Mouse (Mus musculus) heart, embryonic 14.5 days (tissue): ENCODE data around the gene Rnaseh2c. TPM values are rescaled to one million over a fixed set of nuclear protein-coding genes. Genes with fewer than 3 reads are reported as not detected.
A peak's percentile ranks its signal among the peaks of the same experiment; 100 is the strongest.

Source experiments
- ATAC-seq: fragments of 200-750 bp; cut with Nextera tagmentation; 2 replicates; pipeline ENCODE4 v1.8.0; 2017; ENCODE audit warnings: low read depth, moderate TSS enrichment; ENCODE audit not compliant: insufficient number of reproducible peaks, insufficient read depth, low FRiP score
- H3K27ac ChIP-seq, 2 experiments: fragments of 200-500 bp in 1 of 2; fragments of 300-500 bp in 1 of 2; sonication (generic) in 1 of 2; replicated peaks in 1 of 2; 2 replicates each; pipeline ENCODE4 v1.5.1; 2012 to 2014; ENCODE audit warnings: low read depth in 2 of 2, low read length in 2 of 2, control low read depth in 1 of 2, mild to moderate bottlenecking in 1 of 2, mixed read lengths in 1 of 2; ENCODE audit not compliant: control insufficient read depth in 1 of 2, insufficient read depth in 1 of 2
- H3K27me3 ChIP-seq: fragments of 300-500 bp; sonication (generic); 2 replicates; pipeline ENCODE4 v1.6.1; 2014; ENCODE audit warnings: mild to moderate bottlenecking, low read length, control low read depth; ENCODE audit not compliant: control insufficient read depth, insufficient read depth
- H3K36me3 ChIP-seq: fragments of 300-500 bp; sonication (generic); 2 replicates; pipeline ENCODE4 v1.6.1; 2014; ENCODE audit warnings: mild to moderate bottlenecking, control low read depth, low read length, mixed read lengths; ENCODE audit not compliant: control insufficient read depth, insufficient read depth
- H3K4me1 ChIP-seq, 2 experiments: fragments of 200-500 bp in 1 of 2; fragments of 300-500 bp in 1 of 2; sonication (generic) in 1 of 2; 2 replicates each; pipeline ENCODE4 v1.6.1; 2012 to 2014; ENCODE audit warnings: low read length in 2 of 2, control low read depth in 1 of 2, mixed read lengths in 1 of 2; ENCODE audit not compliant: control insufficient read depth in 2 of 2, insufficient read depth in 2 of 2
- H3K4me2 ChIP-seq: fragments of 300-500 bp; sonication (generic); 2 replicates; pipeline ENCODE4 v1.6.1; 2014; ENCODE audit warnings: mild to moderate bottlenecking, low read length
- H3K4me3 ChIP-seq, 2 experiments: fragments of 200-500 bp in 1 of 2; fragments of 300-500 bp in 1 of 2; sonication (generic) in 1 of 2; 2 replicates each; pipeline ENCODE4 v1.5.1; 2012 to 2014; ENCODE audit warnings: low read length in 2 of 2, mild to moderate bottlenecking in 2 of 2, control low read depth in 1 of 2, low read depth in 1 of 2, moderate library complexity in 1 of 2; ENCODE audit not compliant: control insufficient read depth in 1 of 2, insufficient read depth in 1 of 2
- H3K9ac ChIP-seq: fragments of 300-500 bp; sonication (generic); 2 replicates; pipeline ENCODE4 v1.6.1; 2014; ENCODE audit warnings: mild to moderate bottlenecking, low read length
- H3K9me3 ChIP-seq: fragments of 300-500 bp; sonication (generic); 2 replicates; pipeline ENCODE4 v1.6.1; 2016; ENCODE audit warnings: low read length, control low read depth; ENCODE audit not compliant: control insufficient read depth
- WGBS: fragments of 180-500 bp; shearing (Covaris S2); extraction: QIAGEN DNeasy Blood & Tissue Kit; methylation state at CpG from one replicate; pipeline ENCODE4 v1.1.7; 2014; 5-methylcytosine and 5-hydroxymethylcytosine counted together
- polyA plus RNA-seq: library from polyadenylated mRNA; unstranded; fragments of >200 nt; fragmentation: Nextera tagmentation; extraction: Ambion mirVana; gene quantifications from 2 replicates; pipeline ENCODE4 v1.2.1, GENCODE M21; 2014

The Rnaseh2c gene
- polyA plus RNA-seq, 1 experiment from 2014 or later, result 78.5 TPM

- H3K27me3 ChIP-seq, result peaks cover 17% of the 10 kb centered on the region
- 34% methylated on average over 43 of the region's 43 CpGs for WGBS
- peaks cover 89% of the 10 kb centered on the region for H3K36me3 ChIP-seq
- no peak for ATAC-seq
- H3K4me1 ChIP-seq, result peaks cover 6 to 11% of the 10 kb centered on the region in 2 experiments; a peak in 3 of 4 replicates
- no peak overlapping the region for H3K27ac ChIP-seq
- peak overlapping the region; percentile 76 for H3K4me2 ChIP-seq
- peak overlapping the region; percentile 62; the same call in 1 of the 2 replicates for H3K9ac ChIP-seq
- no peaks in the 10 kb centered on the region for H3K9me3 ChIP-seq
- H3K4me3 ChIP-seq, result peak overlapping the region; percentile 19 to 40
Observed at GRCm38 (mm10) chr19:5654720-5655298, 53.1 kb downstream of the Rnaseh2c start.

Other genes with a start within 250 kb of the Rnaseh2c start
- 37.4 and 42.1 TPM in 2 replicates for gene Eif1ad, start 235.1 kb upstream of the Rnaseh2c start, polyA plus RNA-seq
- gene Banf1, start 234.7 kb upstream of the Rnaseh2c start, polyA plus RNA-seq, result 453 and 486 TPM in 2 replicates
- 39.5 and 39.6 TPM in 2 replicates for gene Sart1, start 213.2 kb upstream of the Rnaseh2c start, polyA plus RNA-seq
- gene Tsga10ip, start 199.3 kb upstream of the Rnaseh2c start, polyA plus RNA-seq, result 1.6 and 3.0 TPM in 2 replicates
- 154 and 178 TPM in 2 replicates for gene Drap1, start 176.9 kb upstream of the Rnaseh2c start, polyA plus RNA-seq
- gene AI837181, start 176.7 kb upstream of the Rnaseh2c start, polyA plus RNA-seq, result 23.7 and 35.0 TPM in 2 replicates
- not detected in 2 replicates for gene Fosl1, start 154.3 kb upstream of the Rnaseh2c start, polyA plus RNA-seq
- gene Ccdc85b, start 144.0 kb upstream of the Rnaseh2c start, polyA plus RNA-seq, result 9.0 and 10.4 TPM in 2 replicates
- 101 and 120 TPM in 2 replicates for gene Fibp, start 141.3 kb upstream of the Rnaseh2c start, polyA plus RNA-seq
- gene Ctsw, start 133.4 kb upstream of the Rnaseh2c start, polyA plus RNA-seq, result 0.84 and 1.4 TPM in 2 replicates
- 60.8 and 68.9 TPM in 2 replicates for gene Efemp2, start 127.9 kb upstream of the Rnaseh2c start, polyA plus RNA-seq
- 36.6 and 37.5 TPM in 2 replicates for gene Mus81, start 113.5 kb upstream of the Rnaseh2c start, polyA plus RNA-seq
- gene Cfl1, start 111.4 kb upstream of the Rnaseh2c start, polyA plus RNA-seq, result 1,876 and 1,886 TPM in 2 replicates
- 0.20 TPM in 2 replicates for gene 1700020D05Rik, start 98.1 kb upstream of the Rnaseh2c start, polyA plus RNA-seq
- 16.5 and 17.9 TPM in 2 replicates for gene Snx32, start 91.3 kb upstream of the Rnaseh2c start, polyA plus RNA-seq
- gene Ovol1, start 41.2 kb upstream of the Rnaseh2c start, polyA plus RNA-seq, result 0.09 TPM in 1 of 2 replicates, not detected in the other
- gene Ap5b1, start 33.8 kb upstream of the Rnaseh2c start, polyA plus RNA-seq, result 2.5 and 3.0 TPM in 2 replicates
- gene Kat5, start 8.4 kb downstream of the Rnaseh2c start, polyA plus RNA-seq, result 19.7 and 20.0 TPM in 2 replicates
- 35.1 and 36.9 TPM in 2 replicates for gene Rela, start 35.6 kb downstream of the Rnaseh2c start, polyA plus RNA-seq
- gene Sipa1, start 61.8 kb downstream of the Rnaseh2c start, polyA plus RNA-seq, result 16.7 and 17.2 TPM in 2 replicates
- gene Map3k11, start 86.9 kb downstream of the Rnaseh2c start, polyA plus RNA-seq, result 16.7 and 22.4 TPM in 2 replicates
- 15.3 and 17.3 TPM in 2 replicates for gene Pcnx3, start 87.0 kb downstream of the Rnaseh2c start, polyA plus RNA-seq
- gene Kcnk7, start 102.5 kb downstream of the Rnaseh2c start, polyA plus RNA-seq, result 0.26 and 0.27 TPM in 2 replicates
- 66.5 and 67.1 TPM in 2 replicates for gene Ehbp1l1, start 124.4 kb downstream of the Rnaseh2c start, polyA plus RNA-seq
- gene Fam89b, start 127.8 kb downstream of the Rnaseh2c start, polyA plus RNA-seq, result 86.1 and 89.5 TPM in 2 replicates
- 35.7 and 39.0 TPM in 2 replicates for gene Ltbp3, start 139.0 kb downstream of the Rnaseh2c start, polyA plus RNA-seq
- gene Scyl1, start 169.5 kb downstream of the Rnaseh2c start, polyA plus RNA-seq, result 56.9 and 62.3 TPM in 2 replicates